Mouse (Mus musculus): ENCODE results near the gene Tas2r143. TPM values are rescaled to one million over a fixed set of nuclear protein-coding genes. Genes with fewer than 3 reads are reported as not detected.

Tas2r143 gene
- polyA plus RNA-seq, 1 experiment from 2014 or later = not detected

DNA sequence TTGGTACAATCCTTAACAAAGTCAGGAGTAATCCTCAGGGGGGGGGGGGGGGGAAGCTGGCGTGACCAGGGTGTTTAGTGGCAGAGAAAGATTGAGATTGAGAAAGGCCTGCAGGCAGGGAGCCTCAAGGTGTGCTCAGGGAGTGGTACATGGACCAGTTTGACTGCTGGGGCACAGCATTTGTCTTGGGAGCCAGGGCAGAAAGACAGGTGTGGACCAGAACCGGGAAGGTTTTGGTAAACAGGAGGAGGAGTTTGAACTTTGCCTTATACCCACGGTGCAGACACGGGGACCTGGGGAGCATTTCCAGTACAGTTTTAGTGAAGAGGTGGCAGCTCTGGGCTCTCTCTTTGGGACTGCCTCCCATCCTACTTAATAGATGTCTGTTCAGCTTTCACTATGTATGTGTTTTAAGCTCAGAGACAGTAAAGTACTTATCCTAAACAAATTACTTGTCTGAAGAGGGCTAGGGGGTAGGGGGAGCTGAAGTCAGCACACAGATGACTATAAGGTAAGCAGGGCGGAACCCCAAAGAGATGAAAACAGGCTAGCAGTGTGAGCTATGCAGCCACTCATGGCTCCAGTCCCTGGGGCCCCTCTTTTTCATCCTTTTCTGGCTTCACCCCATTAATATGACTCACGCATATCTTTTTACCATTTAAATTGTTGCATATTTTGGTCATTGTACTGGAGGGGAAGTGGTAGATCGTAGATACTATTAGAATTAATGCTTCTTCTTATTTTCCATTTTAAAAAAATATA lies 26.2 kb upstream of the Tas2r143 start:
- Histone ChIP-seq H3K4me2 (replicated peaks; ENCODE audit: low read depth, low read length) (peak overlapping the region; percentile 91), H3K36me3 (ENCODE audit: control insufficient read depth, insufficient read depth, low read length) (no peaks in the 10 kb centered on the region), H3K4me3 (ENCODE audit: low read length) (peak overlapping the region; percentile 57), H3K4me1 (ENCODE audit: control insufficient read depth, insufficient read depth, low read length) (peaks cover 24% of the 10 kb centered on the region), H3K9ac (ENCODE audit: low read depth, low read length) (peak overlapping the region; percentile 57; the same call in 1 of the 2 replicates), H3K27ac (ENCODE audit: low read depth, low read length) (no peak overlapping the region), H3K27me3 (ENCODE audit: control insufficient read depth, insufficient read depth, low read length) (no peaks in the 10 kb centered on the region), H3K9me3 (ENCODE audit: control insufficient read depth, low read length) (no peaks in the 10 kb centered on the region)
- WGBS = 46% methylated on average over 6 of the region's 7 CpGs
- ATAC-seq (ENCODE audit: low FRiP score, low TSS enrichment) = no peak

GRCm38 (mm10) chr6:42374701-42375100 lies 25.3 kb upstream of the Tas2r143 start:
- no peaks in the 10 kb centered on the region for H3K36me3 ChIP-seq (ENCODE audit: control insufficient read depth, insufficient read depth, low read length)
- H3K27ac ChIP-seq (ENCODE audit: low read depth, low read length) = no peak overlapping the region
- no peak overlapping the region for H3K4me3 ChIP-seq (ENCODE audit: low read length)
- H3K9me3 ChIP-seq (ENCODE audit: control insufficient read depth, low read length) = no peaks in the 10 kb centered on the region
- peaks cover 24% of the 10 kb centered on the region for H3K4me1 ChIP-seq (ENCODE audit: control insufficient read depth, insufficient read depth, low read length)
- H3K9ac ChIP-seq (ENCODE audit: low read depth, low read length) = no peak overlapping the region
- 79% methylated on average over 4 of the region's 4 CpGs for WGBS
- no peak overlapping the region for H3K4me2 ChIP-seq (replicated peaks; ENCODE audit: low read depth, low read length)
- H3K27me3 ChIP-seq (ENCODE audit: control insufficient read depth, insufficient read depth, low read length) = no peaks in the 10 kb centered on the region
- no peak for ATAC-seq (ENCODE audit: low FRiP score, low TSS enrichment)

DNA sequence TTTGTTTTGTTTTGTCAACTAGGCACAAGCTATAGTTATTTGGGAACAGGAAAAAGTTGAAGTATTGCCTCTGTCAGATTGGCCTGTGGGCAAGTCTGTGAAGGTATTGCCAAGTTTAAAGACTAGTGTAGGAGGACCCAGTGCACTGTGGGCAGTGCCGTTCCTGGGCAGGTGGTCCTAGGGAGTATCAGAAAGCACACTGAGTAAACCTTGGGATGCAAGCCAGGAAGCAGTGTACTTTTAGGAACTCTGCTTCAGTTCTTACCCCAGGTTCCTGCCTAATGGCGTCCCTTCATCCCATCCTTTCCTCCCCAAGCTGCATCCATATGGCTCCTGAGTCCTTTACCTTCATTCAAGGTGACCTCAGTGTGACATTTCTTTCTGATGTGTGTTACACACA lies 24.9 kb upstream of the Tas2r143 start:
- WGBS = 89% methylated on average over 2 of the region's 2 CpGs
- Histone ChIP-seq H3K4me1 (ENCODE audit: control insufficient read depth, insufficient read depth, low read length) (peaks cover 24% of the 10 kb centered on the region), H3K9me3 (ENCODE audit: control insufficient read depth, low read length) (no peaks in the 10 kb centered on the region), H3K36me3 (ENCODE audit: control insufficient read depth, insufficient read depth, low read length) (no peaks in the 10 kb centered on the region), H3K4me3 (ENCODE audit: low read length) (no peak overlapping the region), H3K27me3 (ENCODE audit: control insufficient read depth, insufficient read depth, low read length) (no peaks in the 10 kb centered on the region), H3K27ac (ENCODE audit: low read depth, low read length) (no peak overlapping the region), H3K9ac (ENCODE audit: low read depth, low read length) (no peak overlapping the region), H3K4me2 (replicated peaks; ENCODE audit: low read depth, low read length) (no peak overlapping the region)
- no peak for ATAC-seq (ENCODE audit: low FRiP score, low TSS enrichment)

DNA sequence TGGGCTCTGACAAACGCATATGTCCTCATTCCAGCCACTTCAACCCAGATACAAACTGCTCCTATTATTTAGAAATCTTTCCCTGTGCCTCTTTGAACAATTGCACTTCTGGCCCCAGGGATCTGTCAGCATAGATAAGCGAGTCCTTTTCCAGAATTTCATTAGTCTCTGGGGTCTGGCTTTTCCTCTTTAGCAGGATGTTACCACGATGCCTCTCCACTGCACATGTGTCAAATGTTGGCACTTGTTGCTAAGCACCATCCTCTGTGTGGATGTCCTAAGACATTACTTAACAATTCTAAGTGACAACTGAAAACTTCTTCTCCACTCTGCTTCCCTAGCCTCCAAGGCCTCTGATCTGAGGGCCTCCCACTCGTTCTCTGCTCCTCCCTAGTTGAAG lies 24.0 kb upstream of the Tas2r143 start:
- H3K4me1 ChIP-seq (ENCODE audit: control insufficient read depth, insufficient read depth, low read length) = peaks cover 24% of the 10 kb centered on the region
- no peak overlapping the region for H3K27ac ChIP-seq (ENCODE audit: low read depth, low read length)
- no peak for ATAC-seq (ENCODE audit: low FRiP score, low TSS enrichment)
- 39% methylated on average over 4 of the region's 4 CpGs for WGBS
- H3K9me3 ChIP-seq (ENCODE audit: control insufficient read depth, low read length) = no peaks in the 10 kb centered on the region
- no peak overlapping the region for H3K4me2 ChIP-seq (replicated peaks; ENCODE audit: low read depth, low read length)
- no peaks in the 10 kb centered on the region for H3K27me3 ChIP-seq (ENCODE audit: control insufficient read depth, insufficient read depth, low read length)
- H3K9ac ChIP-seq (ENCODE audit: low read depth, low read length) = no peak overlapping the region
- H3K36me3 ChIP-seq (ENCODE audit: control insufficient read depth, insufficient read depth, low read length) = no peaks in the 10 kb centered on the region
- no peak overlapping the region for H3K4me3 ChIP-seq (ENCODE audit: low read length)

DNA sequence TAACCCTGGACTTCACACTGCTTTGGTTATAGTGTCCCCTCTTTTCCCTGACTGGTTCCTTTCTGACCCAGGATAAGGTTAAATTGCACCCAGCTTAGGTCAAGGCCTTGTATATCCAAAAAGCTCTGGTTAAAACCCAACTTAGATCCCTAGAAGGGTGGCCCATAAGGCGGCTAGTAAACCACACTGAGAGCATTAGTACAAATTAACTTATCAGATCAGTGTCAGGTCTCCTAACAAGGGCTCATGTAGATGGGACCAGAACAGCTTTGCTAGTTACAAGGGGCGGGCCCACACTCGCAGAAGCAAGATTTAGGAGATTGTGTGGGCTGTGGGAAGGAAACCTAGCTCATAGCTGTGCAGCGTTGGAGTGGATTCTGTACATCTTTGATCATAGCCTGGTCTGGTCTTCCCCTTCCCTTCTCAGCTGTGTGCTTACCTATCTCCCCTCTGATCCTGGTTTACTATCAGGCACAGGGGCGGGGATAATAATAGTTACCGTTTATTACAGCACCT lies 23.5 kb upstream of the Tas2r143 start:
- no peak overlapping the region for H3K27ac ChIP-seq (ENCODE audit: low read depth, low read length)
- peaks cover 24% of the 10 kb centered on the region for H3K4me1 ChIP-seq (ENCODE audit: control insufficient read depth, insufficient read depth, low read length)
- 64% methylated on average over 6 of the region's 6 CpGs for WGBS
- no peaks in the 10 kb centered on the region for H3K27me3 ChIP-seq (ENCODE audit: control insufficient read depth, insufficient read depth, low read length)
- no peak for ATAC-seq (ENCODE audit: low FRiP score, low TSS enrichment)
- no peak overlapping the region for H3K9ac ChIP-seq (ENCODE audit: low read depth, low read length)
- H3K4me3 ChIP-seq (ENCODE audit: low read length) = no peak overlapping the region
- H3K4me2 ChIP-seq (replicated peaks; ENCODE audit: low read depth, low read length) = no peak overlapping the region
- no peaks in the 10 kb centered on the region for H3K36me3 ChIP-seq (ENCODE audit: control insufficient read depth, insufficient read depth, low read length)
- no peaks in the 10 kb centered on the region for H3K9me3 ChIP-seq (ENCODE audit: control insufficient read depth, low read length)

- H3K27ac ChIP-seq (ENCODE audit: low read depth, low read length) = no peak overlapping the region
- no peak overlapping the region for H3K4me2 ChIP-seq (replicated peaks; ENCODE audit: low read depth, low read length)
- WGBS = 84% methylated on average over 5 of the region's 5 CpGs
- no peaks in the 10 kb centered on the region for H3K36me3 ChIP-seq (ENCODE audit: control insufficient read depth, insufficient read depth, low read length)
- peaks cover 26% of the 10 kb centered on the region for H3K4me1 ChIP-seq (ENCODE audit: control insufficient read depth, insufficient read depth, low read length)
- no peaks in the 10 kb centered on the region for H3K27me3 ChIP-seq (ENCODE audit: control insufficient read depth, insufficient read depth, low read length)
- ATAC-seq (ENCODE audit: low FRiP score, low TSS enrichment) = no peak
- no peak overlapping the region for H3K4me3 ChIP-seq (ENCODE audit: low read length)
- H3K9ac ChIP-seq (ENCODE audit: low read depth, low read length) = no peak overlapping the region
- H3K9me3 ChIP-seq (ENCODE audit: control insufficient read depth, low read length) = no peaks in the 10 kb centered on the region
Observed at GRCm38 (mm10) chr6:42377280-42377679, 22.8 kb upstream of the Tas2r143 start.

DNA sequence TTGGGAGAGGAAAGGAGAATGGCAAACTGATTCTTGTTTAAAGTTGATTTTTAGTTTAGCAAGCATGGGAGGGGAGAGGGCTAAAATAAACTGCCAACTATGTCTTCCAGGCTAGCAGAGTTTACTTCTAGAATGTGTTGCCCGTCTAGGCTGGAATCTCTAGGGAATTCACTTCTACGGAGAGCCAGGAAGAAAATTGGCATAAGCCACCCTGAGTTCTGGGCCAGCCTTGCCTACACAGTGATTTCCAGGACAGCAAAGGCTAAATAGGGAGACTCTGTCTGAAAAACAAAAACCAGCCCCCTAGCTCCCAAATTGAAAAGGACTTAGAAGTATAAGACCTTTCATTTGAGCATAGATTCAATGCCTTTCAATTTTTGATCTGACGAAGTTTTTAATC lies 20.5 kb upstream of the Tas2r143 start:
- no peak for ATAC-seq (ENCODE audit: low FRiP score, low TSS enrichment)
- H3K9me3 ChIP-seq (ENCODE audit: control insufficient read depth, low read length) = no peaks in the 10 kb centered on the region
- no peaks in the 10 kb centered on the region for H3K27me3 ChIP-seq (ENCODE audit: control insufficient read depth, insufficient read depth, low read length)
- no peak overlapping the region for H3K27ac ChIP-seq (ENCODE audit: low read depth, low read length)
- H3K4me3 ChIP-seq (ENCODE audit: low read length) = no peak overlapping the region
- H3K9ac ChIP-seq (ENCODE audit: low read depth, low read length) = no peak overlapping the region
- 52% methylated on average over 3 of the region's 3 CpGs for WGBS
- H3K4me2 ChIP-seq (replicated peaks; ENCODE audit: low read depth, low read length) = no peak overlapping the region
- peaks cover 14% of the 10 kb centered on the region for H3K4me1 ChIP-seq (ENCODE audit: control insufficient read depth, insufficient read depth, low read length)
- H3K36me3 ChIP-seq (ENCODE audit: control insufficient read depth, insufficient read depth, low read length) = no peaks in the 10 kb centered on the region

DNA sequence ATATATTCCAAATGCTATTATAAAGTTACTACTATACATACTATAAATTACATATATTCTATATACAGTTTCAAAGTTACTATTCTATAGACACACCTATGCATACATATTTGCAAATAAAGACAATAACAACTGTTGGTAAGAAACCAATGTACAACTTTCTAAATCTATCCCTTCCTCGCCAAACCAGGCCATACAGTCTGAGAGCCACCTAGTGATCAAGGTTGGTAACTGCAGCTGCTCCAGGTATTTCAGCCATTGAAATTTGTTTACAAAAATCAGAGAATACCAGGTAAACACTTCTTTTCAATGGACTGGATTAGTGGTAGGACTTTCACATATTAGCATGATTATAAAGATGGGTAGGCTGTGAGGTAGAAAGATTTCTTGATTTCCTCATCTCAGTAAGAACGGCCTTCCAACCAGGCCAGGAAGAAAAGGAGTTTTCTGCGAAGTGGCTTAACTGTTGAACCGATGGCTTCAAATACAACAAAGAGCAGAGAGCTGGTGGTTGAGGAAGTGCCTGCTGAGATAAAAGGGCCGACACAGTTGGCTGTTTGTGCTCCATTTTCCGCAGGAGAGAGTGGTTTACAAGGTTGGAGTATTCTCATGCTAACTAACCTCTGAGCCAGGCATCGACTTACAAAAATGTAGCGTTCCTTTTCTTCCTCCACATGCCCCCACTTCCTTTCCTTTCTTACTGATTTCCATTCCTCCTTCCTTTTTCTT lies 19.5 kb upstream of the Tas2r143 start:
- no peak; the same call in 1 of the 2 replicates for ATAC-seq (ENCODE audit: low FRiP score, low TSS enrichment)
- Histone ChIP-seq H3K4me3 (ENCODE audit: low read length) (no peak overlapping the region), H3K4me2 (replicated peaks; ENCODE audit: low read depth, low read length) (no peak overlapping the region), H3K4me1 (ENCODE audit: control insufficient read depth, insufficient read depth, low read length) (peaks cover 14% of the 10 kb centered on the region), H3K27ac (ENCODE audit: low read depth, low read length) (no peak overlapping the region), H3K27me3 (ENCODE audit: control insufficient read depth, insufficient read depth, low read length) (no peaks in the 10 kb centered on the region), H3K36me3 (ENCODE audit: control insufficient read depth, insufficient read depth, low read length) (no peaks in the 10 kb centered on the region), H3K9me3 (ENCODE audit: control insufficient read depth, low read length) (no peaks in the 10 kb centered on the region), H3K9ac (ENCODE audit: low read depth, low read length) (peak overlapping the region; percentile 28; the same call in 1 of the 2 replicates)
- 19% methylated on average over 8 of the region's 8 CpGs for WGBS

DNA sequence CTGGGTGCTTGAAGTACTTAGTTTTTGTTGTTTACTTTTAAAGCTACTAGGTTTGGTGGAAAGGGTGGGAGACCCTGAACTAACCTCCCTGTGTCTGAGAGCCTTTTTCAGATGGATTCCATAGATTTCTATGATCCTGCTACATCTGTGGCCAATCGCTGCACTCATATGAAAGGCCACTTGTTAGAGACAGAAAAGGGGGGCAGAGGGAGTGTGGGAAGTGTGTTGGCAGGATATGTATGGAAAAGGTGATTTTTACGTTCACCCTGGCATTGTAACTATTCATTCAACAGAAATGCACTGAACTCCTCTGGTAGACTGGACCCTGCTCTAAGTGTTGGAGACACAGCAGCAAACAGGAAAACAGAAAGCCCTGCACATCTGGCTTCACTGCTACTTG lies 18.8 kb upstream of the Tas2r143 start:
- no peaks in the 10 kb centered on the region for H3K27me3 ChIP-seq (ENCODE audit: control insufficient read depth, insufficient read depth, low read length)
- no peaks in the 10 kb centered on the region for H3K36me3 ChIP-seq (ENCODE audit: control insufficient read depth, insufficient read depth, low read length)
- no peak overlapping the region for H3K27ac ChIP-seq (ENCODE audit: low read depth, low read length)
- H3K9me3 ChIP-seq (ENCODE audit: control insufficient read depth, low read length) = no peaks in the 10 kb centered on the region
- H3K9ac ChIP-seq (ENCODE audit: low read depth, low read length) = no peak overlapping the region
- no peak overlapping the region for H3K4me3 ChIP-seq (ENCODE audit: low read length)
- no peak overlapping the region for H3K4me2 ChIP-seq (replicated peaks; ENCODE audit: low read depth, low read length)
- ATAC-seq (ENCODE audit: low FRiP score, low TSS enrichment) = no peak
- 59% methylated on average over 2 of the region's 2 CpGs for WGBS
- peaks cover 11% of the 10 kb centered on the region for H3K4me1 ChIP-seq (ENCODE audit: control insufficient read depth, insufficient read depth, low read length)

Measured in kidney, embryonic 14.5 days (tissue).